Mouse (Mus musculus) liver, embryonic 14 days (tissue): ENCODE results near the gene Padi1. TPM values are rescaled to one million over a fixed set of nuclear protein-coding genes. Genes with fewer than 3 reads are reported as not detected.

Source experiments
- polyA plus RNA-seq: library from polyadenylated mRNA; depleted of rRNA; stranded (reverse); fragments of >200 nt; gene quantifications from 2 replicates; pipeline ENCODE4 v1.2.3, GENCODE M21; 2012; rRNA removed

Gene Padi1
- polyA plus RNA-seq = 0.01 and 0.02 TPM in 2 replicates

DNA sequence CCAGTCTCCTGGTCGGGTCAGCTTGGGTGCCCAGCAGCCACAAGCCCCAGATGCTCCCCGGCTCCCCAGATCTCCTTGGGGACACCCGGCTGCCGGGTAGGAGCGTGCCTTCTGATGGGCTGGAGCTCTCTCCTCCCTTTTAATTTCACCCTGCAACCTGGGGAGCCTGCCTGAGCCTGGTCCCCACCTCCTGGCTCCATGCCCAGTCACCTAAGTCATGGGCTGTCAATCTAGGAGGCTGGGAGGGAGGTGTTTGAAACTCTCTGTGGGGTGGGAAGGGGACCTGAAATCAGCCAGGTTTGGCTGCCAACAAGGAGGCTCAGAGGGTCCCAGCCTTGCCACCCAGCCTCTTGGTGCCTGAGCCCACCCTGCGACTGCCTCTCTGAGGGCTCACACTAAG is at the start of gene Padi1:
Gene Padi1, minus strand, starts transcription at position 113 of the 400 bp plus-strand sequence.

DNA sequence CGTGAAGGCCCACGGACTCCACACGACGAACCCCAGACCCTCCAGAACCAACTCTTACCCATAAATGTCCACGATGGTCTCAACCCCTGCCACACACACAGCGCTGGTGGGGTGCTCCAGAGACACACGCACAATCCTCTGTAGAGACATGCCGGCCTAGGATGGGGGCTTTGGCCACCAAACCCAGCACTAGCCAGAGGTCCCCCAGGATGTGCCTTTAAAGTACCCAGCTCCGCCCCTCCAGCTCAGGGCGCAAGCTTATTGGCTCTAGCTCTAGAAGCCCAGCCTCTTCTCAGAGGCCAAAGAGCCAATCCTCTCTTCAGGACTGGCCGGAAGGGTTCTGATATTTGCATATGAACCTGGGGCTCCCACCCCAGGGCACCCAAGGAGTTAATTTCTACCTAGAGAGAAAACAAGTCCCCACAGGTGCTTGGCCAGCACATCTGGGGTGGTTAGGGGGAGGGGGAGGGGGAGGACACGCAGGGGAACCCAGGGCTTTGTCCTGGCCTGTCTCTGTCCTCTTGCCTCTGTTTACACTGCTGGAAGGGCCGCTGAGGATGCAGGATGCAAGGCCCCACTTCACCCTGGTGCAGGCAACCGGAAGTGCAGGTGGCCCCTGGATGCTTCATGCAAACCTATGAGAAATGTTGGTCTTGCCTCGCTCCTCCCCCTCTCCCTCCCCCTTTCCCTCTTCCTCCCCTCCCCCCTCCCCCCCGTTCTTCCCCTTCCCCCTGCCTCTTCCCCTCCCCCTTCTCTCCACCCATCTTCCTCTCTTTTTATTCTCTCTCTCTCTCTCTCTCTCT is 34.9 kb downstream of the Padi1 start, which contains the start of gene Padi3:
Gene Padi3, minus strand, starts transcription at position 191 of the 803 bp plus-strand sequence.

DNA sequence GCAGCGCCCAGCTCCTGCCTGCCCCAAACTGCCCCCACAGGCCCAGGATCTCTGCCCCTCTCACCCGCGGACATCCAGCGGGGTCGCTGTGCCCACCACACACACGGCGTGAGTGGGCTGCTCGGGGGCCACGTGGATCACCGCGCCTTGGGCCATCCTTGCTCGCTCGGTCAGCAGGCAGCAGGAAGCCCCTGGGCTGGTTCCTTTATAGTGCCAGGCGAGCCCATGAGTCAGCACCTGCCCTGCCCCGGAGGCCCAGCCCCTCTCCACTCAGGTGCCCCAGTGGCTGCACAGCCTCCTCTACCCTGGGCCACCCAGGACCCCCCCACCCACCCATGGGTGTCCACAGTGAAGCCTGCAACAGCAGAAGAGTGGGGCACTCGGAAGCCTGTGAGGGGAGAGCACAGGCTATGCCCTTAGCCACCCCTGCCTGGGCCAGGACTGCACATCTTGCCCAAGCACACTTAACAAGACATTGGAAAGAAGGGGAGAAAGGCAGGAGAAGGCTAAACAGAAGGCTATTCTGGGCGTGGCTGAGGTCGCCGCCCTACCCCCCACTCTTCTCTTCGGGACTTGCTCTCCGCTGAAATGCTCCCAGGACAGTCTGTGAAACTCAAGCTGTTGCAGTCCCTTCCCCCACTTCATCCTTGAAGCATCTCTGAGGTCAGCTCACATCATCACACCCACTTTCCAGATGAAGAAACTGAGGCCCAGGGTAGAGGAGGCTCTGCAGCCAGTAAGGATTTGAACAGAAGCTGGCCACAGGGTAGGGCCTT is 71.4 kb downstream of the Padi1 start, which contains the start of gene Padi4:
Gene Padi4, minus strand, starts transcription at position 212 of the 776 bp plus-strand sequence.

Other genes starting within 250 kb of the Padi1 start
- gene Arhgef10l, start 179.8 kb downstream of the Padi1 start, polyA plus RNA-seq = 2.0 TPM in 2 replicates
- 42.3 and 56.3 TPM in 2 replicates for gene Rcc2, start 145.2 kb downstream of the Padi1 start, polyA plus RNA-seq
- 0.01 TPM in 1 of 2 replicates, not detected in the other for gene Padi6, start 103.1 kb downstream of the Padi1 start, polyA plus RNA-seq
- gene Padi4, start 71.5 kb downstream of the Padi1 start, polyA plus RNA-seq = 0.32 and 0.47 TPM in 2 replicates
- 0.10 and 0.15 TPM in 2 replicates for gene Padi3, start 35.1 kb downstream of the Padi1 start, polyA plus RNA-seq
- gene Padi2, start 60.6 kb upstream of the Padi1 start, polyA plus RNA-seq = 0.74 and 0.85 TPM in 2 replicates
- gene Sdhb, start 115.4 kb upstream of the Padi1 start, polyA plus RNA-seq = 84.3 and 93.8 TPM in 2 replicates
- 14.3 and 17.0 TPM in 2 replicates for gene Atp13a2, start 141.1 kb upstream of the Padi1 start, polyA plus RNA-seq
- 5.8 and 8.7 TPM in 2 replicates for gene Mfap2, start 164.6 kb upstream of the Padi1 start, polyA plus RNA-seq
- gene Crocc, start 214.8 kb upstream of the Padi1 start, polyA plus RNA-seq = 1.8 and 2.0 TPM in 2 replicates
- gene Necap2, start 232.6 kb upstream of the Padi1 start, polyA plus RNA-seq = 51.4 and 61.7 TPM in 2 replicates
- gene Spata21, start 242.6 kb upstream of the Padi1 start, polyA plus RNA-seq = not detected in 2 replicates